Mouse (Mus musculus): ENCODE results near the gene Sh3bgrl2. TPM values are rescaled to one million over a fixed set of nuclear protein-coding genes. Genes with fewer than 3 reads are reported as not detected.
A peak's percentile ranks its signal among the peaks of the same experiment; 100 is the strongest.

The Sh3bgrl2 gene
- polyA plus RNA-seq, 1 experiment, result not detected

- peaks cover 27% of the 10 kb centered on the region for H3K4me1 ChIP-seq (ENCODE audit: control insufficient read depth, insufficient read depth, low read length)
- TF ChIP-seq POLR2A (IDR thresholded peaks at IDR 0.05; ENCODE audit: insufficient read depth, low read depth, low read length), result no peak
- TF ChIP-seq CTCF (IDR thresholded peaks at IDR 0.05; ENCODE audit: insufficient read depth, low read depth, low read length), result peak; percentile 48; the same call in 1 of the 2 replicates
- peak overlapping the region; percentile 74 for H3K27ac ChIP-seq (ENCODE audit: insufficient read depth, low read depth, low read length)
- WGBS, result 24% methylated on average over 3 of the region's 3 CpGs
- no peak overlapping the region for H3K4me3 ChIP-seq (ENCODE audit: insufficient read depth, low read depth, low read length)
These were observed 28.5 kb downstream of the Sh3bgrl2 start for GRCm38 (mm10) chr9:83576689-83577057.

GRCm38 (mm10) chr9:83577260-83577659 is 29.1 kb downstream of the Sh3bgrl2 start:
- WGBS, result 81% methylated on average over 7 of the region's 7 CpGs
- TF ChIP-seq CTCF (IDR thresholded peaks at IDR 0.05; ENCODE audit: insufficient read depth, low read depth, low read length), result no peak
- TF ChIP-seq POLR2A (IDR thresholded peaks at IDR 0.05; ENCODE audit: insufficient read depth, low read depth, low read length), result no peak
- no peak overlapping the region for H3K4me3 ChIP-seq (ENCODE audit: insufficient read depth, low read depth, low read length)
- H3K27ac ChIP-seq (ENCODE audit: insufficient read depth, low read depth, low read length), result peak overlapping the region; percentile 74
- peaks cover 27% of the 10 kb centered on the region for H3K4me1 ChIP-seq (ENCODE audit: control insufficient read depth, insufficient read depth, low read length)

- peaks cover 23% of the 10 kb centered on the region for H3K4me1 ChIP-seq (ENCODE audit: control insufficient read depth, insufficient read depth, low read length)
- TF ChIP-seq POLR2A (IDR thresholded peaks at IDR 0.05; ENCODE audit: insufficient read depth, low read depth, low read length) (no peak), CTCF (IDR thresholded peaks at IDR 0.05; ENCODE audit: insufficient read depth, low read depth, low read length) (no peak)
- no peak overlapping the region for H3K4me3 ChIP-seq (ENCODE audit: insufficient read depth, low read depth, low read length)
- no peak overlapping the region for H3K27ac ChIP-seq (ENCODE audit: insufficient read depth, low read depth, low read length)
- 83% methylated on average over 4 of the region's 4 CpGs for WGBS
These were observed 30.9 kb downstream of the Sh3bgrl2 start for GRCm38 (mm10) chr9:83579049-83579448.

GRCm38 (mm10) chr9:83582748-83583147 is 34.6 kb downstream of the Sh3bgrl2 start:
- 66% methylated on average over 7 of the region's 7 CpGs for WGBS
- no peak overlapping the region for H3K27ac ChIP-seq (ENCODE audit: insufficient read depth, low read depth, low read length)
- H3K4me1 ChIP-seq (ENCODE audit: control insufficient read depth, insufficient read depth, low read length), result peaks cover 18% of the 10 kb centered on the region
- TF ChIP-seq CTCF (IDR thresholded peaks at IDR 0.05; ENCODE audit: insufficient read depth, low read depth, low read length) (no peak), POLR2A (IDR thresholded peaks at IDR 0.05; ENCODE audit: insufficient read depth, low read depth, low read length) (no peak)
- H3K4me3 ChIP-seq (ENCODE audit: insufficient read depth, low read depth, low read length), result no peak overlapping the region

- 71% methylated on average over 17 of the region's 17 CpGs for WGBS
- Histone ChIP-seq H3K4me1 (ENCODE audit: control insufficient read depth, insufficient read depth, low read length) (peaks cover 11% of the 10 kb centered on the region; the same call in 1 of the 2 replicates), H3K4me3 (ENCODE audit: insufficient read depth, low read depth, low read length) (no peak overlapping the region), H3K27ac (ENCODE audit: insufficient read depth, low read depth, low read length) (peak overlapping the region; percentile 40; the same call in 1 of the 2 replicates)
- TF ChIP-seq CTCF (IDR thresholded peaks at IDR 0.05; ENCODE audit: insufficient read depth, low read depth, low read length) (no peak), POLR2A (IDR thresholded peaks at IDR 0.05; ENCODE audit: insufficient read depth, low read depth, low read length) (no peak)
These were observed 38.4 kb downstream of the Sh3bgrl2 start for GRCm38 (mm10) chr9:83586316-83587050.

GRCm38 (mm10) chr9:83587116-83587515 is 39.0 kb downstream of the Sh3bgrl2 start:
- WGBS, result 82% methylated on average over 9 of the region's 9 CpGs
- peaks cover 11% of the 10 kb centered on the region; the same call in 1 of the 2 replicates for H3K4me1 ChIP-seq (ENCODE audit: control insufficient read depth, insufficient read depth, low read length)
- H3K27ac ChIP-seq (ENCODE audit: insufficient read depth, low read depth, low read length), result peak overlapping the region; percentile 40; the same call in 1 of the 2 replicates
- TF ChIP-seq POLR2A (IDR thresholded peaks at IDR 0.05; ENCODE audit: insufficient read depth, low read depth, low read length) (no peak), CTCF (IDR thresholded peaks at IDR 0.05; ENCODE audit: insufficient read depth, low read depth, low read length) (no peak)
- no peak overlapping the region for H3K4me3 ChIP-seq (ENCODE audit: insufficient read depth, low read depth, low read length)

- 94% methylated on average over 2 of the region's 2 CpGs for WGBS
- H3K27ac ChIP-seq (ENCODE audit: insufficient read depth, low read depth, low read length), result no peak overlapping the region
- TF ChIP-seq POLR2A (IDR thresholded peaks at IDR 0.05; ENCODE audit: insufficient read depth, low read depth, low read length), result no peak
- TF ChIP-seq CTCF (IDR thresholded peaks at IDR 0.05; ENCODE audit: insufficient read depth, low read depth, low read length), result no peak
- no peak overlapping the region for H3K4me3 ChIP-seq (ENCODE audit: insufficient read depth, low read depth, low read length)
- peaks cover 13% of the 10 kb centered on the region for H3K4me1 ChIP-seq (ENCODE audit: control insufficient read depth, insufficient read depth, low read length)
These were observed 40.9 kb downstream of the Sh3bgrl2 start for GRCm38 (mm10) chr9:83589063-83589462.

GRCm38 (mm10) chr9:83589680-83590467 is 41.7 kb downstream of the Sh3bgrl2 start:
- Histone ChIP-seq H3K4me3 (ENCODE audit: insufficient read depth, low read depth, low read length) (no peak overlapping the region), H3K4me1 (ENCODE audit: control insufficient read depth, insufficient read depth, low read length) (peaks cover 13% of the 10 kb centered on the region), H3K27ac (ENCODE audit: insufficient read depth, low read depth, low read length) (no peak overlapping the region)
- no peak for TF ChIP-seq POLR2A (IDR thresholded peaks at IDR 0.05; ENCODE audit: insufficient read depth, low read depth, low read length)
- no peak for TF ChIP-seq CTCF (IDR thresholded peaks at IDR 0.05; ENCODE audit: insufficient read depth, low read depth, low read length)
- WGBS, result 65% methylated on average over 14 of the region's 14 CpGs

Measured in olfactory bulb, adult 2 months (tissue).